Mouse (Mus musculus): ENCODE measurements around the gene Mrps18b. TPM values are rescaled to one million over a fixed set of nuclear protein-coding genes. Genes with fewer than 3 reads are reported as not detected.

The Mrps18b gene
- 31.5 TPM for polyA plus RNA-seq (2014; fragmentation: Illumina TruSeq; extraction: RNeasy Lipid Tissue Mini Kit (QIAGEN cat#74804); ENCODE audit: insufficient read depth, low read depth, low replicate concordance)

DNA sequence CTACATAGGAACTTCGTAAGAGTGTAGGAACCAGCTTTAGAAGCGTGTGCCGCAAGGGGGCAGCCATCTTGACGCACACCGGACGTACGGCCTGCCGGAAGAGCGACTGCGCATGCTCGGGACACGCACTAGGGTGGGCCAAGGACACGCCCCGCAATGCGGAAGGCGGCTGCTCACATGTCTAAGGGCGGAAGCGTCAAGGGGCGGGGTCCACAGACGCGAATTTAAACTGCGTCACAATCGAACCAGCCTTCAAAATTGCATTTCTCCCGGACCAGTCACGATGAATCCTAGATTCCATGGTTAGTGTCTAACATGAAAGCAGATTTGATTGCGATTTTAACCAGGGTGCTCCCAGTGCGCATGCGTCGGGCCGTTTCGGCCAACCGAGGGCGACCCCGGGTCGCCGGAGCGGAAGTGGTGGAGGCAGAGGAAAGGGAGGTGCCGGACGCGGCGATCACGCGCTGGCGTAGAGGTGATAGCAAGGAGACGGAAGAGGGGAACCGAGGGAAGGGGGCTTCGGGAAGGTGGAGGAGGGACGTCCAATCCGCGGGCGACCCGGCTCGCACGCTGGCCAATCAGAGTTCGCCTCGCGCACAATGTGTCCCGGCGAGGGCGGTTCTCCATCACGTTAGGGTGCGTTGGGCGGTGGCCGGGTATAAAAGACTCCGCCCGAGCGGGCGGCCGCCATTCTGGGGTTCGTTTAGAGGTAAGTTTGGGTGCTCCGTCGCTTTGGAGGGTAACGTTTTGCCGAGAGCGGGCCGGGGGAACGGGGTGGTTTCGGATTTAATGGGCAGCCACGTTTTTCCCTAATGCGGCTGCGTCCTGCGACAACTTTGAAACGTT, at the start of gene Mrps18b, which contains the start of gene Ppp1r10:
Gene Mrps18b, minus strand, starts transcription at position 93 of the 846 bp plus-strand sequence.
Gene Ppp1r10, plus strand, starts transcription at position 138 of the 846 bp plus-strand sequence.

GRCm38 (mm10) chr17:35909919-35910369, 6.2 kb downstream of the Mrps18b start, which contains the start of gene Atat1:
TSS of gene Atat1 (minus strand) at chr17:35910075.

DNA sequence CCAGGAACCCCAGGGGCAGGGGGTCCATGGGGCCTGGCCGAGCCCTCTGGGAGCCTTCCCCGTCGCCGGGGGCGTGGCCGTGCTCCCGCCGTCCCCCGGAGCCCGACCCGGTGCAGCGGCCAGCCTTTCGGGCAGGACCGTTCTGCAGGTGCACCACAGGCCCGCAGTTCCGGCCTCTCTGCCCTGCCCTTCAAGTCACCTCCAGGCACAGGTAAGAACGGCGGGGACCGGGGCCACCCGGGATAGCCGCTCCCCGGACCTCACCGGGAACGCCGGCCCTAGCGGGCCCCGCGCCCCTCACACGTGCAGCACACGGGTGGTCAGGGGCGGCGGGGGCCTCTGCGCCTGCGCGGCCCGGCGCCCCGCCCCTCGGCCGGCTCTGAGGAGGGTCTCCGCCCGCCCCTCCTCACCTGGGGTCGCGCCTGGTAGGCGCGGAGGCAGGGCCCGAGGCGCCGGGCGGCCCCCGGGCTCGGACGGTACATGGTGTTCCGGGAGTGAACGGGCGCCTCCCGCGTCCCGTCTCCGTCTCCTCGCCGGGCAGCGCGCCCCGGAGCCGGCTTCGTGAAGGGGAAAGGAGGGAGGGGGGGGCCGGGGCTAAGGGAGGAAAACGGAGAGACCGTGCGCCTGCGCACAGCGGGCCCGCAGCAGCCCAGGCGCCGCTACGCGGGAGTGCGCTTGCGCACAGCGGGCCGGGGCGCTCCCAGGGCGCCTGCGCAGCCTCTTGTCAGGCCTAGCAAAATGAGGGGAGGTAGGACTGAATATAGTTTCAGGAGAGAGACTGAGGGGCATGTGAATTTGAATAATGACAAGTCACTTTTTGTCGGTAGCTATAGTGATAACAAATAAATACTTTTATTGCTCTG, 19.2 kb downstream of the Mrps18b start, which contains the start of gene 2310061I04Rik:
Gene 2310061I04Rik, minus strand, starts transcription at position 651 of the 863 bp plus-strand sequence.

DNA sequence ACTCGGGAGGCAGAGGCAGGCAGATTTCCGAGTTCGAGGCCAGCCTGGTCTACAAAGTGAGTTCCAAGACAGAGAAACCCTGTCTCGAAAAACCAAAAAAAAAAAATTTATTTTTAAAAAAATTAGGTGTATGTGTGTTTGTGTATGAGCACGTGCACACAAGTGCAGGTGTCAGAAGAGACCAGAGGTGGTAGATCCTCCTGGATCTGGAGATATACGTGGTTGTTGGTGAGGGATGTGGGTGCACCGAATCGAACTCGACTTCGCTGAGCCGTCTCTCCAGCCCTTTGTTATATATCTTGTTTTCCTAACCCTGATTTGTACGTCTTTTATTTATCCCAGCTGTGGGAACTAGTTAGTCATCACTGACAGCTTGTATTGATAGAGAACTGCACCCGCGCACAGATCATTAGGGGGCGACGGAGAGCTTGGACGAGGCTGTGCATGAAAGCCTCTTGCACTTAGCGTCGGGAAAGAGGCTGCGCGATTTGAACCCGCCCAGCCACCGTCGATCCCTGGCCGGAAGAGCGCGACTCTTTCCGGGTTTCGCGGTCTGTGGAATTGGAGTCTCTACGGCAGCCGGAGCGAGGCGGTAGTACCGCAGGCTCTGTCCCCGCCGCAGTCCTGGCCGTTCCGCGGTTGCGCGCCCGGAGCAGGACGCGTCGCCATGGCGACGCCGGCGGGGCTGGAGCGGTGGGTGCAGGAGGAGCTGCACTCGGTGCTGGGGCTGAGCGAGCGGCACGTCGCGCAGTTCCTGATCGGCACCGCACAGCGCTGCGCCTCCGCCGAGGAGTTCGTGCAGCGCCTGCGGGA, 36.7 kb downstream of the Mrps18b start, which contains the start of gene Dhx16:
Gene Dhx16, plus strand, starts transcription at position 575 of the 813 bp plus-strand sequence.

GRCm38 (mm10) chr17:35865481-35866280, 50.5 kb downstream of the Mrps18b start, which contains the start of gene Ppp1r18:
TSS of gene Ppp1r18 (plus strand) at chr17:35865593.

GRCm38 (mm10) chr17:35861198-35861857, 54.9 kb downstream of the Mrps18b start, which contains the start of gene Nrm:
TSS of gene Nrm (plus strand) at chr17:35861318.

Other genes with a start within 250 kb of the Mrps18b start
- 8.7 TPM for gene Vars2, start 248.8 kb downstream of the Mrps18b start, polyA plus RNA-seq (2014; fragmentation: Illumina TruSeq; extraction: RNeasy Lipid Tissue Mini Kit (QIAGEN cat#74804); ENCODE audit: insufficient read depth, low read depth, low replicate concordance)
- gene Gtf2h4, start 242.7 kb downstream of the Mrps18b start, polyA plus RNA-seq (2014; fragmentation: Illumina TruSeq; extraction: RNeasy Lipid Tissue Mini Kit (QIAGEN cat#74804); ENCODE audit: insufficient read depth, low read depth, low replicate concordance): 16.5 TPM
- gene Ddr1, start 211.8 kb downstream of the Mrps18b start, polyA plus RNA-seq (2014; fragmentation: Illumina TruSeq; extraction: RNeasy Lipid Tissue Mini Kit (QIAGEN cat#74804); ENCODE audit: insufficient read depth, low read depth, low replicate concordance): 18.8 TPM
- gene Ier3, start 94.7 kb downstream of the Mrps18b start, polyA plus RNA-seq (2014; fragmentation: Illumina TruSeq; extraction: RNeasy Lipid Tissue Mini Kit (QIAGEN cat#74804); ENCODE audit: insufficient read depth, low read depth, low replicate concordance): 135 TPM
- gene Flot1, start 93.2 kb downstream of the Mrps18b start, polyA plus RNA-seq (2014; fragmentation: Illumina TruSeq; extraction: RNeasy Lipid Tissue Mini Kit (QIAGEN cat#74804); ENCODE audit: insufficient read depth, low read depth, low replicate concordance): 81.2 TPM
- 117 TPM for gene Tubb5, start 78.1 kb downstream of the Mrps18b start, polyA plus RNA-seq (2014; fragmentation: Illumina TruSeq; extraction: RNeasy Lipid Tissue Mini Kit (QIAGEN cat#74804); ENCODE audit: insufficient read depth, low read depth, low replicate concordance)
- 4.5 TPM for gene Mdc1, start 74.9 kb downstream of the Mrps18b start, polyA plus RNA-seq (2014; fragmentation: Illumina TruSeq; extraction: RNeasy Lipid Tissue Mini Kit (QIAGEN cat#74804); ENCODE audit: insufficient read depth, low read depth, low replicate concordance)
- gene Nrm, start 55.1 kb downstream of the Mrps18b start, polyA plus RNA-seq (2014; fragmentation: Illumina TruSeq; extraction: RNeasy Lipid Tissue Mini Kit (QIAGEN cat#74804); ENCODE audit: insufficient read depth, low read depth, low replicate concordance): 8.9 TPM
- 36.0 TPM for gene Ppp1r18, start 50.8 kb downstream of the Mrps18b start, polyA plus RNA-seq (2014; fragmentation: Illumina TruSeq; extraction: RNeasy Lipid Tissue Mini Kit (QIAGEN cat#74804); ENCODE audit: insufficient read depth, low read depth, low replicate concordance)
- gene Dhx16, start 36.6 kb downstream of the Mrps18b start, polyA plus RNA-seq (2014; fragmentation: Illumina TruSeq; extraction: RNeasy Lipid Tissue Mini Kit (QIAGEN cat#74804); ENCODE audit: insufficient read depth, low read depth, low replicate concordance): 44.7 TPM
- gene 2310061I04Rik, start 19.0 kb downstream of the Mrps18b start, polyA plus RNA-seq (2014; fragmentation: Illumina TruSeq; extraction: RNeasy Lipid Tissue Mini Kit (QIAGEN cat#74804); ENCODE audit: insufficient read depth, low read depth, low replicate concordance): 22.0 TPM
- 10.0 TPM for gene Atat1, start 6.3 kb downstream of the Mrps18b start, polyA plus RNA-seq (2014; fragmentation: Illumina TruSeq; extraction: RNeasy Lipid Tissue Mini Kit (QIAGEN cat#74804); ENCODE audit: insufficient read depth, low read depth, low replicate concordance)
- 14.3 TPM for gene Ppp1r10, start within 50 bp of the Mrps18b start, polyA plus RNA-seq (2014; fragmentation: Illumina TruSeq; extraction: RNeasy Lipid Tissue Mini Kit (QIAGEN cat#74804); ENCODE audit: insufficient read depth, low read depth, low replicate concordance)
- gene Abcf1, start 53.4 kb upstream of the Mrps18b start, polyA plus RNA-seq (2014; fragmentation: Illumina TruSeq; extraction: RNeasy Lipid Tissue Mini Kit (QIAGEN cat#74804); ENCODE audit: insufficient read depth, low read depth, low replicate concordance): 33.7 TPM
- 39.1 TPM for gene Gnl1, start 63.5 kb upstream of the Mrps18b start, polyA plus RNA-seq (2014; fragmentation: Illumina TruSeq; extraction: RNeasy Lipid Tissue Mini Kit (QIAGEN cat#74804); ENCODE audit: insufficient read depth, low read depth, low replicate concordance)
- gene Prr3, start 63.8 kb upstream of the Mrps18b start, polyA plus RNA-seq (2014; fragmentation: Illumina TruSeq; extraction: RNeasy Lipid Tissue Mini Kit (QIAGEN cat#74804); ENCODE audit: insufficient read depth, low read depth, low replicate concordance): 8.8 TPM
- 14.2 TPM for gene H2-T24, start 104.2 kb upstream of the Mrps18b start, polyA plus RNA-seq (2014; fragmentation: Illumina TruSeq; extraction: RNeasy Lipid Tissue Mini Kit (QIAGEN cat#74804); ENCODE audit: insufficient read depth, low read depth, low replicate concordance)
- 217 TPM for gene H2-T23, start 116.5 kb upstream of the Mrps18b start, polyA plus RNA-seq (2014; fragmentation: Illumina TruSeq; extraction: RNeasy Lipid Tissue Mini Kit (QIAGEN cat#74804); ENCODE audit: insufficient read depth, low read depth, low replicate concordance)
- gene H2-T22, start 126.4 kb upstream of the Mrps18b start, polyA plus RNA-seq (2014; fragmentation: Illumina TruSeq; extraction: RNeasy Lipid Tissue Mini Kit (QIAGEN cat#74804); ENCODE audit: insufficient read depth, low read depth, low replicate concordance): 80.8 TPM
- not detected for gene Gm6034, start 126.6 kb upstream of the Mrps18b start, polyA plus RNA-seq (2014; fragmentation: Illumina TruSeq; extraction: RNeasy Lipid Tissue Mini Kit (QIAGEN cat#74804); ENCODE audit: insufficient read depth, low read depth, low replicate concordance)
- gene Gm11127, start 142.0 kb upstream of the Mrps18b start, polyA plus RNA-seq (2014; fragmentation: Illumina TruSeq; extraction: RNeasy Lipid Tissue Mini Kit (QIAGEN cat#74804); ENCODE audit: insufficient read depth, low read depth, low replicate concordance): not detected
- gene Gm19684, start 205.3 kb upstream of the Mrps18b start, polyA plus RNA-seq (2014; fragmentation: Illumina TruSeq; extraction: RNeasy Lipid Tissue Mini Kit (QIAGEN cat#74804); ENCODE audit: insufficient read depth, low read depth, low replicate concordance): not detected
- gene Gm7030, start 213.0 kb upstream of the Mrps18b start, polyA plus RNA-seq (2014; fragmentation: Illumina TruSeq; extraction: RNeasy Lipid Tissue Mini Kit (QIAGEN cat#74804); ENCODE audit: insufficient read depth, low read depth, low replicate concordance): not detected

Measured in lung, adult 10 weeks (tissue).